Mouse (Mus musculus) heart, embryonic 11.5 days (tissue): ENCODE measurements around the gene Mzf1. TPM values are rescaled to one million over a fixed set of nuclear protein-coding genes. Genes with fewer than 3 reads are reported as not detected.

Experiments
- ATAC-seq: fragments of 200-750 bp; cut with Nextera tagmentation; replicated peaks from 2 replicates; pipeline ENCODE4 v1.8.0; 2017; ENCODE audit warnings: moderate library complexity; ENCODE audit not compliant: insufficient number of reproducible peaks, low FRiP score, low TSS enrichment
- H3K27ac ChIP-seq: fragments of 300-500 bp; sonication (generic); 2 replicates; pipeline ENCODE4 v1.5.1; 2014; ENCODE audit warnings: mild to moderate bottlenecking, low read depth, low read length
- H3K27me3 ChIP-seq: fragments of 300-500 bp; sonication (generic); 2 replicates; pipeline ENCODE4 v1.6.1; 2014; ENCODE audit warnings: mild to moderate bottlenecking, low read length, mixed read lengths; ENCODE audit not compliant: control insufficient read depth, insufficient read depth
- H3K36me3 ChIP-seq: fragments of 300-500 bp; sonication (generic); 2 replicates; pipeline ENCODE4 v1.6.1; 2014; ENCODE audit warnings: mild to moderate bottlenecking, low read length, moderate library complexity, mixed read lengths; ENCODE audit not compliant: control insufficient read depth, insufficient read depth
- H3K4me1 ChIP-seq: fragments of 300-500 bp; sonication (generic); 2 replicates; pipeline ENCODE4 v1.6.1; 2014; ENCODE audit warnings: low read length; ENCODE audit not compliant: control insufficient read depth, insufficient read depth
- H3K4me2 ChIP-seq: fragments of 300-500 bp; sonication (generic); 2 replicates; pipeline ENCODE4 v1.6.1; 2014; ENCODE audit warnings: mild to moderate bottlenecking, moderate library complexity
- H3K4me3 ChIP-seq: fragments of 300-500 bp; sonication (generic); 2 replicates; pipeline ENCODE4 v1.5.1; 2014; ENCODE audit warnings: low read depth, low read length
- H3K9ac ChIP-seq: fragments of 300-500 bp; sonication (generic); 2 replicates; pipeline ENCODE4 v1.6.1; 2014; ENCODE audit warnings: mild to moderate bottlenecking, low read depth, low read length, moderate library complexity
- H3K9me3 ChIP-seq: fragments of 300-500 bp; sonication (generic); replicated peaks from 2 replicates; pipeline ENCODE4 v1.6.1; 2016; ENCODE audit warnings: low read length; ENCODE audit not compliant: control insufficient read depth
- WGBS: fragments of 180-500 bp; shearing (Covaris S2); extraction: QIAGEN DNeasy Blood & Tissue Kit; methylation state at CpG from one replicate; pipeline ENCODE4 v1.1.7; 2014; ENCODE audit not compliant: insufficient replicate concordance; 5-methylcytosine and 5-hydroxymethylcytosine counted together
- polyA plus RNA-seq: library from polyadenylated mRNA; unstranded; fragments of >200 nt; fragmentation: Nextera tagmentation; extraction: Ambion mirVana; gene quantifications from 2 replicates; pipeline ENCODE4 v1.2.1, GENCODE M21; 2014

Mzf1 gene
- polyA plus RNA-seq, 1 experiment from 2014 or later = 1.7 TPM

DNA sequence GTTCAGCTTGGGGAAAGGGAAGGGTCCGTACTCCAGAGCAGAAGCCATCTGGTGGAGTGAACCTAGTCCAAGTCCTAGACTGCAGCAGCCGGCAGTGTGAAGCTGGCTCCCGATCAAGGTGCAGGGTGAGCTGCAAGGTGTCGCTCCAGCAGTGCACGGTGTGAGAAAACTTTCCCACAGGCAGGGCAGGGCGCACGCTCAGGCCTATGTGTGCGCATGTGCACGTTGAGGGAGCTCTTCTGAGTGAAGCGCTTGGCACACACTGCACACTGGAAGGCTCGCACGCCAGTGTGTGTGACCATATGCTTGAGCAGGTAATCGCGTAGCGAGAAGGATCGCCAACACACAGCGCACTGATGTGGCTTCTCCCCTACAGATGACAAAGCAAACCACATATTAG is 48.6 kb downstream of the Mzf1 start:
- Histone ChIP-seq H3K4me2 (no peak overlapping the region), H3K9ac (no peak overlapping the region), H3K36me3 (no peaks in the 10 kb centered on the region), H3K27ac (no peak overlapping the region), H3K27me3 (peaks cover 14% of the 10 kb centered on the region), H3K4me1 (peaks cover 13% of the 10 kb centered on the region; the same call in 1 of the 2 replicates), H3K9me3 (no peaks in the 10 kb centered on the region), H3K4me3 (no peak overlapping the region)
- WGBS = 82% methylated on average over 17 of the region's 17 CpGs
- ATAC-seq = no peak

DNA sequence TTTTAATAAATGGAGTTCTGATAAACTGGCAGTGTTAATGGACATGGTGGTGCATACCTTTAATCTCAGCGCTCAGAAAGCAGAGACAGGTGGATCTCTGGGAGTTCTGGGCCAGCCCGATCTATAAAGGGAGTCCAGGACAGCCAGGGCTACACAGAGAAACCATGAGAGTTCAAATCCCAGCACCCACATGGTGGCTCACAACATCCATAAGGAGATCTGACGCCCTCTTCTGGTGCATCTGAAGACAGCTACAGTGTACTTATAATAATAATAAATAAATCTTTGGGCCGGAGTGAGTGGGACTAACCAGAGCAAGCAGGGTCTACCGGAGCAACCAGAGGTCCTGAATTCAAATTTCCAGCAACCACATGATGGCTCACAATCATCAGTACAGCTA is 51.2 kb downstream of the Mzf1 start:
- peaks cover 7% of the 10 kb centered on the region; the same call in 1 of the 2 replicates for H3K4me1 ChIP-seq
- no peak for ATAC-seq
- H3K36me3 ChIP-seq = no peaks in the 10 kb centered on the region
- no peak overlapping the region for H3K4me2 ChIP-seq
- no peak overlapping the region for H3K4me3 ChIP-seq
- no peak overlapping the region for H3K9ac ChIP-seq
- no peak overlapping the region for H3K27ac ChIP-seq
- no peaks in the 10 kb centered on the region for H3K9me3 ChIP-seq
- WGBS = 74% methylated on average over 5 of the region's 5 CpGs
- H3K27me3 ChIP-seq = peaks cover 14% of the 10 kb centered on the region

DNA sequence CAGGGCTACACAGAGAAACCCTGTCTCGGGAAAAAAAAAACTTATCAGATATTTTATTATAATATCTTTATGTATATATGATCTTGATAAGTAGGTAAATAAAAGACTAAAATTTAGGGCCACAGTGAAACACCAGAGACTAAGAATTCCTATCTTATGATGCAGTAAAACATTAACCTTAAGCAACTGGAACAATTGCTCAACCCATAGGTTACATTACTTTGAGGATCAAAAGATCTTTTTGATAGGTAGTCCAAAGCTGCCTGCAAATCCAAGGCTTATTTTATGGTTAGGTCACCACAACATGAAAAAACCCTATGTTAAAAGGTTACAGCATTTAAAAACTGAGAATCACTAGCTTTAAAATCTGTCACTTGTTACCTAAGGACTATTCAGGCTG is 53.0 kb downstream of the Mzf1 start:
- no peaks in the 10 kb centered on the region for H3K27me3 ChIP-seq
- H3K4me2 ChIP-seq = no peak overlapping the region
- no peaks in the 10 kb centered on the region for H3K36me3 ChIP-seq
- no peak overlapping the region for H3K27ac ChIP-seq
- H3K4me1 ChIP-seq = no peaks in the 10 kb centered on the region
- H3K4me3 ChIP-seq = no peak overlapping the region
- no peak for ATAC-seq
- 54% methylated on average over 1 of the region's 1 CpGs for WGBS
- no peaks in the 10 kb centered on the region for H3K9me3 ChIP-seq
- no peak overlapping the region for H3K9ac ChIP-seq

GRCm38 (mm10) chr7:12998851-12999250 is 55.7 kb downstream of the Mzf1 start, which contains the start of gene Trim28:
TSS of gene Trim28 (plus strand) at chr7:12999114.
- H3K9ac ChIP-seq = no peak within 1 kb of the TSS
- H3K9me3 ChIP-seq = no peaks in the 10 kb centered on the region
- no peak within 1 kb of the TSS for H3K27ac ChIP-seq
- 70% methylated on average over 3 of the region's 3 CpGs for WGBS
- H3K4me1 ChIP-seq = no peaks in the 10 kb centered on the region
- no peak within 1 kb of the TSS for H3K4me2 ChIP-seq
- H3K4me3 ChIP-seq = no peak within 1 kb of the TSS
- H3K27me3 ChIP-seq = no peaks in the 10 kb centered on the region
- no peak for ATAC-seq
- no peaks in the 10 kb centered on the region for H3K36me3 ChIP-seq

- no peak within 1 kb of the TSS for H3K27ac ChIP-seq
- no peak within 1 kb of the TSS for H3K4me3 ChIP-seq
- 72% methylated on average over 5 of the region's 5 CpGs for WGBS
- H3K36me3 ChIP-seq = no peaks in the 10 kb centered on the region
- no peaks in the 10 kb centered on the region for H3K27me3 ChIP-seq
- no peak for ATAC-seq
- no peaks in the 10 kb centered on the region for H3K9me3 ChIP-seq
- H3K9ac ChIP-seq = no peak within 1 kb of the TSS
- no peaks in the 10 kb centered on the region for H3K4me1 ChIP-seq
- H3K4me2 ChIP-seq = no peak within 1 kb of the TSS
Observed at GRCm38 (mm10) chr7:12998053-12998452, 56.5 kb downstream of the Mzf1 start, which contains the start of gene Slc27a5. TSS of gene Slc27a5 (minus strand) at chr7:12998192.

GRCm38 (mm10) chr7:12997230-12997629 is 57.3 kb downstream of the Mzf1 start:
- no peak overlapping the region for H3K9ac ChIP-seq
- no peaks in the 10 kb centered on the region for H3K27me3 ChIP-seq
- ATAC-seq = no peak
- no peak overlapping the region for H3K4me3 ChIP-seq
- H3K4me1 ChIP-seq = no peaks in the 10 kb centered on the region
- no peak overlapping the region for H3K4me2 ChIP-seq
- H3K27ac ChIP-seq = no peak overlapping the region
- H3K9me3 ChIP-seq = no peaks in the 10 kb centered on the region
- no peaks in the 10 kb centered on the region for H3K36me3 ChIP-seq
- WGBS = 68% methylated on average over 5 of the region's 5 CpGs

GRCm38 (mm10) chr7:12995862-12996261 is 58.7 kb downstream of the Mzf1 start:
- Histone ChIP-seq H3K27me3 (no peaks in the 10 kb centered on the region), H3K4me2 (no peak overlapping the region), H3K27ac (no peak overlapping the region), H3K4me1 (no peaks in the 10 kb centered on the region), H3K9ac (no peak overlapping the region), H3K36me3 (no peaks in the 10 kb centered on the region), H3K9me3 (no peaks in the 10 kb centered on the region), H3K4me3 (no peak overlapping the region)
- ATAC-seq = no peak

DNA sequence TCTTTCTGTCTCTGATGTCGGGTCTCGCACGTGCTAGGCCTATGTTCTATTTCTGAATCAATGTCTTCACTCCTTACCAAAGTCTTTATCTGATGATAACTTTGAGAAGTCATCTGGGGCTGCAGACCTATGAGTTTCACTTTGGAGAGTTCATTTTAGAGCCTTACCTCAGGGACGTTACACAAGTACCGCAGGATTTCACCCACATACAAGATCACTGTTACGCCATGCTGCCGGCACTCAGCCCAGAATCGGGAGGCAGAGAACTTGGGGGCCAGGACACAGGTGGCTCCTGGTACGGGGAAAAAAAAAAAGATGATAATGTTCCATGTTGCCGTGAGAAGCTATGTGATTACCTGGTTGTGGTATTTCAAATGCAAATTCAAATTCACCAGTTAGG is 61.4 kb downstream of the Mzf1 start:
- Histone ChIP-seq H3K27ac (no peak overlapping the region), H3K9ac (no peak overlapping the region), H3K4me3 (no peak overlapping the region), H3K27me3 (no peaks in the 10 kb centered on the region), H3K4me2 (no peak overlapping the region), H3K4me1 (no peaks in the 10 kb centered on the region), H3K9me3 (no peaks in the 10 kb centered on the region), H3K36me3 (no peaks in the 10 kb centered on the region)
- 84% methylated on average over 10 of the region's 10 CpGs for WGBS
- ATAC-seq = no peak
